Mouse (Mus musculus) midbrain, embryonic 15.5 days (tissue): ENCODE results near the gene 4921504E06Rik. TPM values are rescaled to one million over a fixed set of nuclear protein-coding genes. Genes with fewer than 3 reads are reported as not detected.
A peak's percentile ranks its signal among the peaks of the same experiment; 100 is the strongest.

Experiments used
- ATAC-seq: fragments of 200-750 bp; cut with Nextera tagmentation; replicated peaks from 2 replicates; pipeline ENCODE4 v1.8.0; 2017; ENCODE audit warnings: moderate TSS enrichment
- H3K27ac ChIP-seq: fragments of 300-500 bp; sonication (generic); 2 replicates; pipeline ENCODE4 v1.5.1; 2015; ENCODE audit warnings: mild to moderate bottlenecking, inconsistent platforms
- H3K27me3 ChIP-seq: fragments of 300-500 bp; sonication (generic); replicated peaks from 2 replicates; pipeline ENCODE4 v1.6.1; 2015; ENCODE audit warnings: inconsistent platforms
- H3K36me3 ChIP-seq: fragments of 300-500 bp; sonication (generic); replicated peaks from 2 replicates; pipeline ENCODE4 v1.6.1; 2015; ENCODE audit warnings: inconsistent platforms
- H3K4me1 ChIP-seq: fragments of 300-500 bp; sonication (generic); 2 replicates; pipeline ENCODE4 v1.6.1; 2015; ENCODE audit warnings: inconsistent platforms
- H3K4me2 ChIP-seq: fragments of 300-500 bp; sonication (generic); 2 replicates; pipeline ENCODE4 v1.6.1; 2015; ENCODE audit warnings: inconsistent platforms, mild to moderate bottlenecking, moderate library complexity
- H3K4me3 ChIP-seq: fragments of 300-500 bp; sonication (generic); 2 replicates; pipeline ENCODE4 v1.5.1; 2015; ENCODE audit warnings: mild to moderate bottlenecking, inconsistent platforms
- H3K9ac ChIP-seq: fragments of 300-500 bp; sonication (generic); 2 replicates; pipeline ENCODE4 v1.6.1; 2015; ENCODE audit warnings: mild to moderate bottlenecking, inconsistent platforms
- H3K9me3 ChIP-seq: fragments of 300-500 bp; sonication (generic); 2 replicates; pipeline ENCODE4 v1.6.1; 2016; ENCODE audit warnings: inconsistent platforms
- WGBS: fragments of 180-500 bp; shearing (Covaris S2); methylation state at CpG from one replicate; pipeline ENCODE4 v1.1.7; 2015; ENCODE audit warnings: mixed read lengths; 5-methylcytosine and 5-hydroxymethylcytosine counted together
- polyA plus RNA-seq: library from polyadenylated mRNA; unstranded; fragments of >200 nt; fragmentation: Nextera tagmentation; extraction: Ambion mirVana; gene quantifications from 2 replicates; pipeline ENCODE4 v1.2.1, GENCODE M21; 2015

The 4921504E06Rik gene
- polyA plus RNA-seq, 1 experiment from 2014 or later, result not detected

DNA sequence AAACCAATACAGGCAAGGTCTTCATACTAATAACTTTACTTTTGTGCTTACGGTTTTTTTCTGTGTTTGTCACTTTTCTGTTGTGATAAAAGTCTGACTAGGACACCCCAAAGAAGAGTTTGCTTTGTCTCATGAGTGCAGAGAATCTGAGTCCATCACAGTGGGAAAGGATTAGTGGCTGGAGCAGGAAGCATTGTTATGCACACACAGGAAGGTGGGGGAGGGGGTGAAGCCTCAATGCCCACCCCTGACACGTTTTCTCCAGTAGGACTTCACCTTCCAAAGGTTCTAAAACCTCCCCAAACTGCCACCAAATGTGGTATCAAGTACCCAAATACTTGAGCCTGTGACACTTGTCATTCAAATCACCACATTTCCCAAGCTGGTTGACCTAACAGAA, 91.8 kb downstream of the 4921504E06Rik start:
- Histone ChIP-seq H3K36me3 (no peaks in the 10 kb centered on the region), H3K4me2 (no peak overlapping the region), H3K9me3 (no peaks in the 10 kb centered on the region), H3K9ac (no peak overlapping the region), H3K27ac (no peak overlapping the region), H3K4me1 (no peaks in the 10 kb centered on the region), H3K4me3 (no peak overlapping the region), H3K27me3 (peaks cover 15% of the 10 kb centered on the region)
- WGBS, result 41% methylated on average over 2 of the region's 2 CpGs
- ATAC-seq, result no peak

DNA sequence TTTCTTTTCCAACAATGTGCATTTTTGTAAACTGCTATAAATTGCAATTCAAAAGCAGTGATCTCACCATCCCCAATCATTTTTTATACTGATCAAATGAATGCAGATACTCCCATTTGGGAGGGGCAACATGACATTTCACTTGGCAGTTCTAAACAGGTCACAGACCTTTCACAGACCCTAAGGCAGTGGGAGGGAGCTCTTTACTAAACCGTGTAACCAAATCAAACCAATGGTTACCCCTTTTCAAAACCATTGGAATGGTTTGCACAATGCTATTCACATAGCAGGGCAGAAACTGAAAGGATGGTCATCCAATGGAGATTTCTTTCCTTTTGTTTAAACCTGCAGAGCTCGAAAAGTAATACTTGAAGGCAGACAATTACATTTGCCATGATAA, 94.9 kb downstream of the 4921504E06Rik start:
- Histone ChIP-seq H3K27ac (no peak overlapping the region), H3K36me3 (no peaks in the 10 kb centered on the region), H3K9ac (no peak overlapping the region), H3K4me1 (no peaks in the 10 kb centered on the region), H3K27me3 (peaks cover 46% of the 10 kb centered on the region), H3K4me3 (no peak overlapping the region), H3K9me3 (no peaks in the 10 kb centered on the region), H3K4me2 (no peak overlapping the region)
- WGBS, result 20% methylated on average over 2 of the region's 2 CpGs
- no peak for ATAC-seq

DNA sequence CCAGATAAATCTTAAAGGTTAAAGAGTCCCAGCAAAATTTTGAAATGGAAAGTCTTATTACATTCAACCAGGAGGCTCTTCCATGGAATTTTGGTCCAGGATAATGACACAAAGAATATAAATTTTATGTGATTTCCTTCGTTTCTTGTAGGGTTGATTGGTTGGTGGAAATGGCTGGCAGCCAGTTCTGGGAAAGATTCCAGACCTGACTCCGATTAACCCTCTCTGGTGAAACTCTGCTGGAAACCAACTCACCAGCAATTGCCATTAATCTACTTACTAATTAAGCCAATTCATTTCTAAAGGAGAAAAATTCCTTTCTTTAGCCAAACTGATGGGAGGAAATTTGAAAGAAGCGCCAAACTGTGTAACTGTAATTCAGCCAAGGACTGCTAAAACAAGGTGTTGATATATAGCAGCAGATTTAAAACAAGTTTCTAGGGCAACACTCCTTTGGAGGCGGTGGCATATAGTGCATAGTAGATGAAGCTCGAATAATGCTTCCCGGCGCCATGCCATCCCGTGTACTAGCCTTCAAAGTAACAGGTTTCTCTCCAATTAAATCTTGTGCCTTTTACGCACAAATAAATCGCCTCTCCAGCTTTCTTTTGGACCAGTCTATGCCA, 97.7 kb downstream of the 4921504E06Rik start:
- no peaks in the 10 kb centered on the region for H3K36me3 ChIP-seq

DNA sequence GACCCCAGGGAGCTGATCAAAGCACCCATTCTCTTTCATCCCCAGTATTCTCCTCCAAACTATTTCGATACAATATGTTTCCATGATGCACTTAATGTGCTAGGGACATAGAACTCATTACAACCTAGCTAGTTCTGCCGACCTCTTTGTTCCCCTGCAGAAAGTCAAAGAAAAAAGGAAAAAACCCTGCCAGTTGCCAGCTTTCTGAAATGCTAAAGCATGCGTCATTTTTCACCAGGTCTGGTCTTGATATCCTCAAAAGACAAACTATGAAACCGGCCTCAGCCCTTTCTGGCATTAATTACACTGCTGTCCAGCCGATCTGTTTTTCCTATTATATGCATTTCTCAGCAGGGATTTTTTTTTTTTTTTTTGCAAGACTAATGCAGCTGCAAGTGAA, 98.5 kb downstream of the 4921504E06Rik start:
- 0 out of 2 replicates have a peak, but pooled peaks cover 7% of the 10 kb centered on the region for H3K4me1 ChIP-seq
- no peak overlapping the region for H3K9ac ChIP-seq
- WGBS, result under 1% methylated on average over 5 of the region's 5 CpGs
- no peak for ATAC-seq
- H3K27ac ChIP-seq, result no peak overlapping the region
- H3K4me3 ChIP-seq, result no peak overlapping the region
- peaks cover 82% of the 10 kb centered on the region for H3K27me3 ChIP-seq
- no peak overlapping the region for H3K4me2 ChIP-seq
- no peaks in the 10 kb centered on the region for H3K9me3 ChIP-seq
- H3K36me3 ChIP-seq, result no peaks in the 10 kb centered on the region

More for the DNA sequence above, 97.7 kb downstream of the 4921504E06Rik start:
- no peak overlapping the region for H3K27ac ChIP-seq
- no peaks in the 10 kb centered on the region for H3K9me3 ChIP-seq
- 0 out of 2 replicates have a peak, but pooled peaks cover 7% of the 10 kb centered on the region for H3K4me1 ChIP-seq
- peaks cover 74% of the 10 kb centered on the region for H3K27me3 ChIP-seq
- H3K4me3 ChIP-seq, result no peak overlapping the region
- WGBS, result 10% methylated on average over 10 of the region's 10 CpGs
- no peak for ATAC-seq
- no peak overlapping the region for H3K9ac ChIP-seq
- H3K4me2 ChIP-seq, result no peak overlapping the region

DNA sequence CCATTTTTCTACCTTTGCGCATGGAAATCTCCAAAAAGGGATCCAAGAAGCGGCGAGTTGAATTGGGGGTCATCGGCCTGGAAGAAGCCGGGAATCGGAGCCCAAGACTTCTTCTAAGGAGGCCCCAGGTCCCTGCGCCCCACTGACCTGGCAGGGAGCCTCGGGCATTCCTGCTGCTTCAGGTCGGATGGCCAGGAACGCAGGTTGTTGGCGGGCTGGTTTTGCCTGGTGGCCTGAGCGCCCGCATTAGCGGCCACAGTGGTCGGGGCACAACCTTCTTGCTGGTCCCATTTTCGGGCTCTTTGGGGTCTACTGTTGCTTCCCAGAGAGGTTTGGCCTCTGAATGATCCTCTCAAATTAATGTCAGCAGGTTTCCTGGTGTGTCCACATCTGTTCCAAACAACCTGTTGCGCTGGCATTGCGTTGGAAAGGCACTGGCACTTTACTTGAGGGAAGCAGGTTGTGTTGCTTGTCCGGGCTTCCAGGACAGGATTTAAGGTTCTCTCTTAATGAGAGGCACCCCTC, 101.1 kb downstream of the 4921504E06Rik start:
- Histone ChIP-seq H3K4me2 (no peak overlapping the region), H3K9me3 (no peaks in the 10 kb centered on the region), H3K27ac (no peak overlapping the region), H3K36me3 (no peaks in the 10 kb centered on the region), H3K4me3 (no peak overlapping the region), H3K4me1 (peaks cover 14% of the 10 kb centered on the region), H3K27me3 (peaks cover 99% of the 10 kb centered on the region), H3K9ac (no peak overlapping the region)
- 1% methylated on average over 19 of the region's 19 CpGs for WGBS
- ATAC-seq, result no peak

DNA sequence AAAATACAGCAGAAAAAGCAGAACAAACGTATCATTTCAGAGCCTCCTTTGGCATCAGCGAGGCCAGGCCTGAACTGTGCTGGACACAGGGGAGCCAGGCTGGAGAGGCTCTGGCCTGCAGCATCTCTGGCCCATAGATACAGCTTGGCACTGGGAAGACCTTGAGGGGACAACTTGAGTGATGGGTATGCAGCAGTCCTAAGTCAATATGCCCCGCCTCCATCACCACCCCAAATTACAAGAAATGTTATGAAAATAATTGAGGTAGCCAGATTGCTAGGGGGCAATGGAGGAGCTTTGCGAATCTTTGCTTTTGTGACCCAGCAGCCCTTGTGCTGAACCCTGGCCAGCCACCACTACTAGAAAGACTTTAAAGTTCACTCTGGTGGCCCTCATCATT, 104.4 kb downstream of the 4921504E06Rik start:
- Histone ChIP-seq H3K4me2 (no peak overlapping the region), H3K27ac (no peak overlapping the region), H3K9ac (no peak overlapping the region), H3K4me1 (peaks cover 31% of the 10 kb centered on the region), H3K4me3 (no peak overlapping the region), H3K27me3 (peaks cover 96% of the 10 kb centered on the region), H3K36me3 (no peaks in the 10 kb centered on the region), H3K9me3 (no peaks in the 10 kb centered on the region)
- no peak for ATAC-seq
- WGBS, result 24% methylated on average over 4 of the region's 4 CpGs

DNA sequence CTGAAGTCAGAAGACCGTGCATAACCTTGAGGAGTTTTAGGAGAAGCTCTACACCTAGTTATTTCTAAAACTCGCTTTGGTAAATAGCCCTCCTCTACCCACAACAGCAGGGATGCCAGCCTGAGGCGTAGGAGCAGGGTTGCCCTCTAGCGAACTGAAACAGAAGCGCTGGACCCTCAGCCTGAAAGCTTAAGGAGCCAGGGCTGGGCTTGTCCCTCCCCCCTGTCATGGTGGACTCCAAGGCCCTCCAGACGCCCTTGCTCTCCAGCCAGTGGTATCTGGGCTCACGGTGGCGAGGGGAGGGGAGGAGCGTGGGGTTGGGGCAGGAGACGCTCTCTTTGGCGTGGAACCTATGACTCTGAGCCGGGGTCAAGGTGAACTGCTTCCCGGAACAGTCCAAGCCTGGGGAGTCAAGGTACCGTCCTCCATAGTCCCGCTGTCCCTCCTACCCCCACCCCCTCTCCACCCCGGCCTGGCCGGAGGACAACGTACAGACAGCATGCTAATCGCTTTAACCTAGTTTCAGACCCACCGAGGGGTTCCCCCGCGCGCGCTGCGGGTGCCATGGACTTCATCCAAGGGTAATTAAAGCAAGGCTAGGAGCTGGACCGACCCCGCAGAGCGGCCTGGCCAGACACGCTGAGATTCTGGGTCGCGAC, 105.5 kb downstream of the 4921504E06Rik start:
- Histone ChIP-seq H3K4me1 (peaks cover 31% of the 10 kb centered on the region), H3K9me3 (no peaks in the 10 kb centered on the region), H3K27me3 (peaks cover 94% of the 10 kb centered on the region), H3K4me2 (peak overlapping the region; percentile 44), H3K36me3 (no peaks in the 10 kb centered on the region), H3K4me3 (peak overlapping the region; percentile 10; the same call in 1 of the 2 replicates), H3K27ac (no peak overlapping the region), H3K9ac (no peak overlapping the region)
- peak; percentile 70 for ATAC-seq
- WGBS, result under 1% methylated on average over 31 of the region's 31 CpGs

DNA sequence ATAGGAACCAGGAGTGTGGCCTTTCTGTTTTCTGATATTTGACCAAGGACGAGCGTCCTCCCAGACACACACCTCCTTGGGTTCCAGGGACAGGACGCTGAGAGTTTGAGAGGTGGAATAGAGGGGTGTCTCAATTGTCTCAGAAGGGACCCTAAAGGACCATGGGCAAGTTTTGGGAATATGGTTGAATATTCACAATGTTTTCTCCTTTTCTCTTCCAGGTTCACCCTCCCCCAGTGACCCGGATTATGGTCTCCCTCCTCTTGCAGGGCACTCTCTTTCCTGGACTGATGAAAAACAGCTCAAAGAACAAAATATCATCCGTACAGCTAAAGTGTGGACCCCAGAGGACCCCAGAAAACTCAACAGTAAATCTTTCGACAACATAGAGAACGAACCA, 107.0 kb downstream of the 4921504E06Rik start:
- ATAC-seq, result no peak
- Histone ChIP-seq H3K4me3 (no peak overlapping the region), H3K27me3 (peaks cover 93% of the 10 kb centered on the region), H3K9ac (no peak overlapping the region), H3K36me3 (no peaks in the 10 kb centered on the region), H3K4me1 (peaks cover 24% of the 10 kb centered on the region), H3K9me3 (no peaks in the 10 kb centered on the region), H3K4me2 (no peak overlapping the region), H3K27ac (no peak overlapping the region)
- WGBS, result 4% methylated on average over 7 of the region's 7 CpGs

DNA sequence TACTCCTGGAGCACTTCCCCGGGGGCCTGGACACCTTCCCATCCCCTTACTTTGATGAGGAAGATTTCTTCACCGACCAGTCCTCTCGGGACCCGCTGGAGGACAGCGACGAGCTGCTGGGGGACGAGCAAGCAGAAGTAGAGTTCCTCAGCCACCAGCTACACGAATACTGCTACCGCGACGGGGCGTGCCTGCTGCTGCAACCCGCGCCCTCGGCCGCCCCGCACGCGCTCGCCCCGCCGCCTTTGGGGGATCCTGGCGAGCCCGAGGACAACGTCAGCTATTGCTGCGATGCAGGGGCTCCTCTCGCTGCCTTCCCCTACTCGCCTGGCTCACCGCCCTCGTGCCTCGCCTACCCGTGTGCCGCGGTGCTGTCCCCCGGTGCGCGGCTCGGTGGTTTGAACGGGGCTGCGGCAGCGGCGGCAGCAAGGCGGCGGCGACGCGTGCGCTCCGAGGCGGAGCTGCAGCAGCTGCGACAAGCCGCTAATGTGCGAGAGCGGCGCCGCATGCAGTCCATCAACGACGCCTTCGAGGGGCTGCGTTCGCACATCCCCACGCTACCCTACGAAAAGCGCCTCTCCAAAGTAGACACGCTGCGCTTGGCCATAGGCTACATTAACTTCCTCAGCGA, 107.7 kb downstream of the 4921504E06Rik start:
- no peaks in the 10 kb centered on the region for H3K36me3 ChIP-seq
- H3K4me2 ChIP-seq, result peak overlapping the region; percentile 62
- H3K9me3 ChIP-seq, result no peaks in the 10 kb centered on the region
- peaks cover 93% of the 10 kb centered on the region for H3K27me3 ChIP-seq
- peak overlapping the region; percentile 34 for H3K4me3 ChIP-seq
- WGBS, result under 1% methylated on average over 67 of the region's 67 CpGs
- no peak overlapping the region for H3K9ac ChIP-seq
- peak; percentile 16; the same call in 1 of the 2 replicates for ATAC-seq
- H3K27ac ChIP-seq, result no peak overlapping the region
- H3K4me1 ChIP-seq, result peaks cover 24% of the 10 kb centered on the region

DNA sequence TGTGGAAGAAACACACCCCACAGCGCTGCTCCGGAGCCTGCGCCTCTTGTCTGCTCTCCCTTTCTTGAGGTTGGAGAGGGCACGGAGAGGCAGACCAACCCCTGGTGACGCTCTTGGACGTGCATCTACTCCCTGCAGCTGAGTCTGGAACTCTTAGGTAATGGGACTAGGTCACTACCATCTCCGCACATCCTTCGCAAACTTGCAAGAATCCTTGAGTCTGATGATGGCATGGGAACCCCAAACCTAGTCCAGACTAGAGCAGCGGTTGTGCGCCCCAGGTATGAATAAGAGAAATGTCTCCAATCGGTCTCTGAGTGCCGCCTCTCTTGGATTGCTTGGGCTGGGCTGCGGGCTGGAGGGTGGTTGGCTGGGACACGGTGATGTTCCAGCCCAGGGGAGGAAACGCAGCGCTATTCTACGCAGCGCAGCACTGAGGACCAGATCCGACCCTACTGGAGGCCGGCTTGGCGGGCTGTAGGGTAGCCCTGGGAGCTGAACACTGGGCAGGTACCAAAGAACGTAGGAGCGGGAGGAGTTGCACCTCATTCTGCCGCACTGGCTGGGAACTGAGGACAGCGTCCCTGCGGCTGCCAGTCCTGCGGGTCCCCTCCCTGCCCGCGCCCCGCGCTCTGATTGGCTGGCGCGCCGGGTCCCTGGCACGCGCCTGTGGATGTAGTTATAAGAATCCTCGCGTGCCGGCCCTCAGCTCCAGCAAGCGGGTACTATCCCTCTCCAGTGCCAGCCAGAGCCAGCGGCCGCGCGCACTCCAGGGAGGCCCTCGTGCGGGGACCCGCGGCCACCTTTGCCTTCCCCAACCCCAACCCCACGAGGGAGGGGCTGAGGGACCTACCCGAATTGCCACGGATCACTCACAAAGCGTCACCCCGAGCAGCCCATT, 108.5 kb downstream of the 4921504E06Rik start, which contains the start of gene Ptf1a:
TSS of gene Ptf1a (plus strand) at position 733 of the 901 bp plus-strand sequence.
- peaks cover 24% of the 10 kb centered on the region for H3K4me1 ChIP-seq
- under 1% methylated on average over 52 of the region's 53 CpGs for WGBS
- H3K27ac ChIP-seq, result no peak within 1 kb of the TSS
- H3K27me3 ChIP-seq, result peaks cover 93% of the 10 kb centered on the region
- no peaks in the 10 kb centered on the region for H3K36me3 ChIP-seq
- peak within 1 kb of the TSS; percentile 62 for H3K4me2 ChIP-seq
- no peaks in the 10 kb centered on the region for H3K9me3 ChIP-seq
- peak; percentile 69 for ATAC-seq
- no peak within 1 kb of the TSS for H3K9ac ChIP-seq
- peak within 1 kb of the TSS; percentile 34 for H3K4me3 ChIP-seq

DNA sequence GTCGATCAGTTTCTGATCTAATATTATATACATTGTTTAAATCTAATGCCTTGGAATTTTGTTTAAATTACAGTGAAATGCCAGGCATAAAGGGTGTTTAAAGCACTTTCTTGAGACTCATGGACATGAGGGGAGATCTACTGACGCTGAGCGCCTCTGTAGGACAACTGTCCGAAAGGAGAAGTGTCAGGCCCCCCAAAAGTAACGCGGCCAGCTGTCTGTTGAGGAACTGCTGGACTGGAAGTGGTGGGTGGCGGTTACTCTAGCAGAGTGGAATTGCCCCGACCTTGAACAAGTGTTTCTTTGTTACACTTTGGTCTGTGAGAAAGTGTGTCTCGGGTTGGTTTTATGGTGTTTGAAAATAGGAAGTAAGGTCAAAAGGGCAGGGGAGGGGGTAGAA, 109.4 kb downstream of the 4921504E06Rik start:
- no peak for ATAC-seq

More for the DNA sequence above, 109.4 kb downstream of the 4921504E06Rik start:
- Histone ChIP-seq H3K4me1 (peaks cover 24% of the 10 kb centered on the region), H3K9me3 (no peaks in the 10 kb centered on the region), H3K9ac (no peak overlapping the region), H3K36me3 (no peaks in the 10 kb centered on the region), H3K27me3 (peaks cover 89% of the 10 kb centered on the region), H3K4me3 (no peak overlapping the region), H3K4me2 (no peak overlapping the region), H3K27ac (no peak overlapping the region)
- WGBS, result 2% methylated on average over 9 of the region's 9 CpGs
